Mouse (Mus musculus): ENCODE data around the gene Lsm3.
"Not testable (repeated sequence)": the region's sequence is repeated elsewhere in the genome, so short reads cannot be mapped to it uniquely, and the experiment has no call there.

Lsm3 gene

GRCm38 (mm10) chr6:91515545-91516449, at the start of gene Lsm3, which contains the start of gene Xpc:
Gene Lsm3 (plus strand): TSS chr6:91515928.
Gene Xpc (minus strand): TSS chr6:91515888.
- peak; percentile 99 for DNase-seq

DNA sequence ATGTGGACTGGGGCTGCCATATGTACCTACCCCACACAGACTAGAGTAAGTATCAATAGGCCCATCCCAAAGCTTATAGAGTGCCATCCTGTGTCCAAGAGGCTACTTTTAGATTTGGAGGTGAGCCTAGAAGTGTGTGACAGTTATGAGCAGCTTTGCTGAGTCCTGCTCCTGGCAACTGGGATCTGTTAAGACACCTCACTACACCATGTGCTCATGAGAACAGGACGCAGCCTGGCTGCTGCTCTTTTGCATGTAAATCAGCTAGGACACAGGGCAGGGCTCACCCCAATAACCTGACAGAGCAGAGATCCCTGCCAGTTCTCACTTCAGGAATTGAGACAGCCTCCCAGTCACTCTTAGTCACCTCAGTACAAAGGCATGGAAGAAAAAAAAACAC, 48.6 kb upstream of the Lsm3 start:
- DNase-seq, result no peak

DNA sequence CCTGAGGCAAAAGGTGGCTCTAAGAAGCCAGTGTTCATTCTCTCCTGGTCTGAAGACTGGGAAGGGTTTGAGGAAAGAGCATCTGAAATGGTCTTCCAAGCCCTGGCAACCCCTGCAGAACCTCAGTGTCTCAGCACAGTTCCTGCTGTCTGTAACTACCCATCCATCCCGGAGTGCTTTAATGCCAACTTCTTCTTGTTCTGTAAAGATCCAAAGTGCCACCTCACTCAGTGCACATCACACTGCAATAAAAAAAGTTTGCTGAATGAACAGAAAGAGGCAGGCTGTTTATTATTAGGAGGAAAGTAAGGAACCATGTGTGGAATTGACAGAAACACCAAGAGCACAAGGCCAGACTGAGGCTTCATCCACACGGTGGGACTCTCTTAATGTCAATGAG, 45.0 kb upstream of the Lsm3 start:
- DNase-seq, result no peak

DNA sequence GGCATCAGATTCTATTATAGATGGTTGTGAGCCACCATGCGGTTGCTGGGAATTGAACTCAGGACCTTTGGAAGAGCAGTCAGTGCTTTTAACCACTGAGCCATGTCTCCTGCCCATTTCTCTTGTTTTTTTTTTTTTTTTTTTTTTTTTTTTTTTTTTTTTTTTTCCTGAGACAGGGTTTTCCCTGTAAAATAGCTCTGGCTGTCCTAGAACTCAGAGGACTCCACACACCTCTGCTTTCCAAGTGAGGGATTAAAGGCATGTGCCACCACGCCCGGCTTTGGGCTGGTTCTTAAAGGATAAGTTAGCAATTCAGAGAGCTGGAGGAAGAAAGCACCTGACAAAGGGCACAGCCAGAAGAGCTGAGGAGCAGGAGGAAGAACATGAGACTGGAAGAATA, 44.3 kb upstream of the Lsm3 start:
- DNase-seq, result not testable (repeated sequence)

- no peak for DNase-seq
Measured at GRCm38 (mm10) chr6:91472319-91472718, 43.4 kb upstream of the Lsm3 start.

- DNase-seq, result peak; percentile 98
Measured at GRCm38 (mm10) chr6:91472868-91473804, 42.6 kb upstream of the Lsm3 start, which contains the start of the genes Chchd4 and Tmem43. Gene Chchd4 (minus strand): TSS chr6:91473546. Gene Tmem43 (plus strand): TSS chr6:91473703.

GRCm38 (mm10) chr6:91473805-91474440, 41.8 kb upstream of the Lsm3 start:
- DNase-seq, result no peak

DNA sequence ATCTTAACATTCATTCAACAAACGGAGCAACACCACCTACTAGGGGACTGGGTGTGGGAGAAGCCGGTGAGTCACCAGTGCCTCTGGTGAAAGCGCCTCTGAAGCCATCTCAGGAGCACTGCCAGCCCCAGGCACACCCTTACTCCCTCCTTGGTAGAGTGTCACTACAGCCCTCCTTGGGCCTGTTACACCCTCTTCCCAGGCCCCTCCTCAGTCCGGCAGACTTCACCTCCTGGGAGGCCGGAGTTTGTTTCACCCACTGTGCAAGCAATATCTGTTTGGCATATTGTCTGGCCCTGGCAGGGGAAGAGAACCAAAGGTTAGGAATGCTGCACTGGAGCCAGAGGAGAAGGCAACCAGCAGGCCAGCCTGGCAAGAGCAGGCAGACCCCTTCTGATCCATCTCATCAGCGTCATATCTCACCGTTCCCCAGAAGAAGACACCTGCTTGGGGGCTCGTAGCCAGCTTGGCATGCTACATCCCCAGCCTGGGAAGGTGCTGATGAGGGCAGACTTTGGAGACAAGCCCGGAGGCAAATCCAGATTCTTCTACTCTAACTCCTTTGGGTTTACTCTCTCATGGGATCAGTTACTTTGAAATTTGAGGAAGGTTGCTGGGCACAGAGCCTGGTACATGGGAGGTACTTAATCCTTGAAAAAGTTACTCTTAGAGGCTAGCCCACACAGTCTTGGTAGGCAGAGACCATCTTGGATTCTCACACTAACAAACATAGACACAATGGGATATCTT, 41.1 kb upstream of the Lsm3 start:
- DNase-seq, result peak; percentile 30

- no peak for DNase-seq
Measured at GRCm38 (mm10) chr6:91476541-91476940, 39.2 kb upstream of the Lsm3 start.

GRCm38 (mm10) chr6:91483371-91483770, 32.4 kb upstream of the Lsm3 start:
- no peak for DNase-seq

- no peak for DNase-seq
Measured at GRCm38 (mm10) chr6:91486736-91487453, 28.8 kb upstream of the Lsm3 start.

- no peak for DNase-seq
Measured at GRCm38 (mm10) chr6:91488496-91489212, 27.1 kb upstream of the Lsm3 start.

DNA sequence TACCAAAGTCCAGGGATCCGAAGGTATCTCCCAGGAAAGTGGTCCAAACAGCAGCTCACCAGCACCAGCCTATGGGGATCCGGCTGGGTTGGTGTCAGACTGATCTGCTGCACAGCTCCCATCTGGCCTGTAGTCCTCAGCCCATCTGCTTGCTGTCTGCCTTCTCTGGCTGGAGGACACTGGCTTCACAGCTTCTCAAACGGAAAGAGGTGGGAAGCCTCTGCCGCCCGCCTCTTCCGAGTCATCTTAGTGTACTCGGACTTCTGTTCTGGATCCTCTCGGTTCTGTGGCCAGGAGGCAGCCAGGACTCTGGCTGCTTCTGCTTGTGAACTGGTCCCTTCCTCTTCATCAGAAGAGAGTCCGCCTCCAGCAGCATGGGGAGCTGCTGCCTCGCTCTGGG, 25.9 kb upstream of the Lsm3 start:
- no peak for DNase-seq

DNA sequence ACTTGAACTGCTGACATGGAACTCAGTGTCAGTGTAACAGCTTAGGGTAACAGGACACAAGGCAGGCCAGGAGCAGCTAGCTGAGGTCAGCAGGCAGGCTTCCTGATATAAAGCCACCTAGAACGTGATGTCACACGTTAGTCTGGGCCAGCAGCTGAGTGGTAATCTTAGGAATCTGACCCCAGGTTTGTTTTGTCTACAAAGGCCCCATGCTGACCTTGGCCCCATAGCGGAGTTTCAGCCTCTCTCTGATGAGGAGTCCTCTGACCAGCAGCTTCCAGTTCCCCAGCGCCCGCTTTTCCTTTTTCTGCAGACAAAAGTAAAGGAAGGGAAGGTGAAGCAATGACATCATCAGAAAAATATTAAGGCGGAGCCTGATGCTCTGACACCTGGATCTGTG, 24.7 kb upstream of the Lsm3 start:
- DNase-seq, result no peak

DNA sequence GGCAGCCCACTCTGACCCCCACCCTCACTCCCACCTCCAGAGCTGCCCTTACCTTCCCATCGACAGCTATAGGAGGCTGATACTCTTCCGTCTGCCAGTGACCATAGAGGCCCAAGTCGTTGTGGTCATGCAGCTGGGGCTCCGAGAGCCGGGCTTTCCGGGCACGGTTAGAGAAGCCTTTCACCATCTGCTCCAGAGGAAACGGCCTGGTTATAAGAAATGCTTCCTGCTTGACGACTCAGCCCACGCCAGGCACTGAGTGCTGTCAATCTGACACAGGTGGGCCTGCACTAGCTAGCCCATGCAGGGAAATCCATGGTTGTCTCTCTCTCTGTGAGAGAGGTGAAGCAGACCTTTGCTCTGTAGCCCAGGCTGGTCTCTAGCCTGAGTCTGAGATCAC, 22.7 kb upstream of the Lsm3 start:
- no peak for DNase-seq

DNA sequence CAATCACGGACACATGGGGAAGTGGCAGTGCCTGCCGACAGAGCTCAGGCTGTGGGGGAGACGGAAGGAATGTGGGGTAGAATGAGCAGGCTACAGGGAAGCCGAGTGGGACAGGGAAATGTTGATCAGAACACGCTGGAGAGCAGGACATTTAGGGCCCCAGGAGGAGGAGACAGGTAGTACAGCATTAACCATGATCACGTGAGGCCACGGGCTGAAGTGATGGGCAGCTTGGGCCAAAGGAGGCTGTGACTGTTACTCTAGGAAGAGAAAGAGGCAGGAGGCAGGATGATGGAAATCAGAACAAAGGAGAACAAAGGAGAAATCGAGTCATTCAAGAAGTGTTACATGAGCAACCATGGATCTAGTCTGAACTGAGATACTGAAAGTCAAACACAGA, 21.2 kb upstream of the Lsm3 start:
- DNase-seq, result no peak

DNA sequence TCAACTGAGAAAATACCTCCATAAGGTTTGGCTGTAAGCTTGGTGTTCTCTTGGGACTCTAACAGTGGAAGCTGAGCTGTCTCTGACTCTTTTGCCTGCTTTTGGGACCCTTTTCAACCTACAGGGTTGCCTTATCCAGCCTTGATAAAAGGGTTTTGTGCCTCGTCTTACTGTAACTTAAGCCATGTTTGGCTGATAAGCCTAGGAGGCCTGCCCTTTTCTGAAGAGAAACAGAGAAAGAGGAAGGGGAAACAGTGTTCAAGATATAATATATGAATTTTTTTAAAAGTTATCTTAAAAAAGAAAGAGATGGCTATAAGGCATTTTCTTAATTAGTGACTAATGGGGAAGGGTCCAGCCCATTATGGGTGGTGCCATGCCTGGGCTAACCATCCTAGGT, 12.4 kb upstream of the Lsm3 start:
- no peak for DNase-seq

DNA sequence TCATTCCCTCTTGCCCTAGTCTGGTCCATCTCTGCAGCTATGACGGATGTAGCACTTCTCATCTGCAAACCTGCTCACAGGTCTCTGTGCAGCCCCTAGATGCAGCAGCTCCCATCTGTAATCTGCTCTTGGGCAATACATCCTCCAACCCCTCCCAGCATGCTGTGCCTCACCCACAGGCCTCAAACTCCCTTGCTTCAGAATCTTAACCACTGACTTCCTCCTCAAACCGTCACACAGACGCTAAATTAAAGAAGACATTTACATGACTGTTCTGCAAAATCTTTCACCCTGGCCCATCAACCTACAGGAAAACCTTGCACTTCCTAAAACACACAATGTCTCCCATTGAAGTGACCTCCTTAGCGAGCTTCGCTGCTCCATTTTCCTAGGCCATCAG, 9.7 kb upstream of the Lsm3 start:
- DNase-seq, result no peak

DNA sequence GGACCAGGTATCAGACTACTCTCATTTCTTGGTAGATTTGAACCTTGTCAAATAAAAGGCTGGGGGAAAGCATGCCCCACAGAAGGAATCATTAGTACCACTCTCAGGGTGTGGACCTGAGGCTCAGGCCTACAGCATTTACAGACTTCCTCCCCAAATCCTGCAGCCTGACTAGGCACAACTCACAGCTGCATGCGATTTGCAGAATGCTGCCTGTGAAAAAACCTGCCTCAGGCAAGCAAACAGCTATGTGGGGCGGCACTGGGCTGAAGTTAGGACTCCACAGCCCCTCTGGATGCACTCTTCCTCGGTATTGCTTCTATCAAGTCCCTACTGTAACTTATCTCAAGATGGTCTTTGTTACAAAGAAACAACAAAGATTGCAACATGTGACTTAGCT, 7.7 kb upstream of the Lsm3 start:
- no peak for DNase-seq

GRCm38 (mm10) chr6:91509326-91509725, 6.4 kb upstream of the Lsm3 start:
- DNase-seq, result peak; percentile 56

- DNase-seq, result no peak
Measured at GRCm38 (mm10) chr6:91510211-91510610, 5.5 kb upstream of the Lsm3 start.
